Mouse (Mus musculus): ENCODE measurements around the gene Creld1. TPM values are rescaled to one million over a fixed set of nuclear protein-coding genes. Genes with fewer than 3 reads are reported as not detected.

Gene Creld1
- 10 to 100 TPM; 47.5 to 54.4 TPM for total RNA-seq (2021)
- long read RNA-seq, experiment 1, transcript Creld1-201 (10 exons, 2,306 nt): major isoform, 72 of 79 reads
- long read RNA-seq, experiment 1, partial matches to known transcripts: 6 of 79 reads
- long read RNA-seq, experiment 1, other reads (novel, unspliced or antisense): 1 of 79 reads
- long read RNA-seq, experiment 2, transcript Creld1-201 (10 exons, 2,306 nt): major isoform, 67 of 77 reads
- long read RNA-seq, experiment 2, partial matches to known transcripts: 4 of 77 reads
- long read RNA-seq, experiment 2, other reads (novel, unspliced or antisense): 3 of 77 reads

DNA sequence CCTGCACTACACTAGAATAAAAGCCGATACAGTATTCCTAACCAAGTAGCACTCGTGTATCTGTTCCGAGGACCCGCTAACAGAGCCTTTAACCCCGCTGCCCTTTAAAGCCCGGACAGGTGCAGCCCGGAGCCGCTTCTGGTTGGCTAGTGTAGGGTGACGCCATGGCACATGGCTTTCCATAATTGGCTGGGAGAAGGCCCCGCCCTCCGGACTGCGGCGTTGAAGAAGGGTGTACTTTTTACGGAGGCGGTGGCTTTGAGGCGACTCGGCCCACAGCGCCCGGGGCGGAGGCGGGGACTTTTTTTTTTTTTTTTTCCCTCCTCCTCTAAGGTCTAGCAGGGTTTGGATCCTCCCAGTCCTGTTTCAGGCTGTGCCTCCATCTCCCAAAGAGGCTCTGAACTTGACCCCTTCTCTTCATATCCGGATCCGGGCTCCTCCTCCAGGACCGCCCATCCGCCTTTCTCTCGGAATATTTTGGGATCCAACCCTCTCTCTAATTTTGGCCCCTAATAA is at the start of gene Creld1:
Creld1 (plus strand) TSS at position 198 of the 516 bp plus-strand sequence.
- intact Hi-C loops (cut with DNase I): loop anchor here (5.0 kb wide), 2 partner anchors 39 to 41 kb away; partner anchors contain the start of gene Jagn1
- DNase-seq: peak; percentile 97
- Histone ChIP-seq H3K4me3 (peak within 1 kb of the TSS; percentile 81), H3K27ac (peak within 1 kb of the TSS; percentile 98)
- no peak for TF ChIP-seq CTCF (IDR thresholded peaks at IDR 0.05)

DNA sequence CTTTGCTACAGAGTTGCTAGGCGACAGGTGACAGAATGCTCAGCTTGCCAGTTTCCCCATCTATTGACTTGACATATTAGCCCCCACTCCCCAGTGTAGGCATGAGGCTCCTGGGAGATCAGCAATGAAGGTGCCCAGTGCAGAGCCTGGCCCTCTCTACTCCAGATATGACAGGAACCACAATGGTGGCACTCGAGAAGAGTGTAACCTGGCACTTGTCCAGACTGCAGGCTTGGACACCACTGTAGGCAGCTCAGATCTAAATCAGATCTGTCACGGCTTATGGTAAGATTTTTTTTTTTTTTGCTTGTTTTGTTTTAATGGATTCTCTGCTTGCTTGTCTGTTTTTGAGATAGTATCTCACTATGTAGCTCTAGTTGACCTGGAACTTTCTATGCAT is 49.4 kb upstream of the Creld1 start:
- Histone ChIP-seq H3K27ac (no peak overlapping the region), H3K4me3 (no peak overlapping the region)
- no peak for TF ChIP-seq CTCF (IDR thresholded peaks at IDR 0.05)
- no peak for DNase-seq
- intact Hi-C loops (cut with DNase I): no loop called here

DNA sequence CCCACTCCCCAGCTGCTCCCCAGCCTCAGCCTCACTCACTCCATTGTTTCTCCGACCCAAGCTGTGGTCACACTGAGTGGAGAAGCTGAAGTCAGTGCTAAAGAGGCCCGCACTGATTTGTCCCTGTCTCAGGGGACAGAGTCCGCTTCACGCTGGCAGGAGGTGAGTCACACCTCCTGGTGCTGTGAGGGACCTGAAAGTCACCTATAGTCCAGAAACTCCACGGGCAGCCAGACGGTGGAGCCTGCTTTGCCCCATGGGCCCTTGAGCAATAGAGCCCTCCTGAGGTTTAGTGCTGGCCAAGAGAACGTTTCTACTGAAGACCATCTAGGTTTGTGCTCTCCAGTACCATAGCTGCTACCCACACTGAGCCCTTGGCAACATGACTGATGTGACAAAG is 48.4 kb upstream of the Creld1 start:
- DNase-seq: no peak
- intact Hi-C loops (cut with DNase I): no loop called here
- no peak for TF ChIP-seq CTCF (IDR thresholded peaks at IDR 0.05)
- Histone ChIP-seq H3K4me3 (no peak overlapping the region), H3K27ac (no peak overlapping the region)

GRCm38 (mm10) chr6:113435664-113436205 is 47.4 kb upstream of the Creld1 start, which contains the start of gene Cidec:
Cidec (minus strand) TSS chr6:113435760.
- DNase-seq: no peak
- Histone ChIP-seq H3K27ac (no peak within 1 kb of the TSS), H3K4me3 (no peak within 1 kb of the TSS)
- no peak for TF ChIP-seq CTCF (IDR thresholded peaks at IDR 0.05)
- intact Hi-C loops (cut with DNase I): no loop called here

DNA sequence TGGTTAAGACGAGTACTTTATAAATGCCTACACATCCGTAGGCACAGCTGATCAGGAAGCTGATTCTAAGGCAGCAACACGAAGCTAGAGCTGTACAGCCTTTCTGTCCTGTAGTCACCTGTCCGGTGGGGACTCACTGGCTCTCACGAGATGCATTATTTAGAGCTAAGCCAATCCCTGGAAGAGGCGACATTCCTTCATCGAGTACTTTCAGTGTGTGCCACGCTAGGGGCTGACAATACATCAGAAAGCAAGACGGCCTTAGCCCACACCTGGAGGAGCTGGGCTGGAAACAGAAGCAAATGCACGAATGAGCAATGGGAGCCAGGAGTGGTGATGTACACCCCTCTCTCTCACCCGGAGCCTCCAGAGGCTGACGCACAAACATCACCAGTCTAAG is 46.0 kb upstream of the Creld1 start:
- intact Hi-C loops (cut with DNase I): no loop called here
- Histone ChIP-seq H3K4me3 (no peak overlapping the region), H3K27ac (no peak overlapping the region)
- no peak for DNase-seq
- no peak for TF ChIP-seq CTCF (IDR thresholded peaks at IDR 0.05)

DNA sequence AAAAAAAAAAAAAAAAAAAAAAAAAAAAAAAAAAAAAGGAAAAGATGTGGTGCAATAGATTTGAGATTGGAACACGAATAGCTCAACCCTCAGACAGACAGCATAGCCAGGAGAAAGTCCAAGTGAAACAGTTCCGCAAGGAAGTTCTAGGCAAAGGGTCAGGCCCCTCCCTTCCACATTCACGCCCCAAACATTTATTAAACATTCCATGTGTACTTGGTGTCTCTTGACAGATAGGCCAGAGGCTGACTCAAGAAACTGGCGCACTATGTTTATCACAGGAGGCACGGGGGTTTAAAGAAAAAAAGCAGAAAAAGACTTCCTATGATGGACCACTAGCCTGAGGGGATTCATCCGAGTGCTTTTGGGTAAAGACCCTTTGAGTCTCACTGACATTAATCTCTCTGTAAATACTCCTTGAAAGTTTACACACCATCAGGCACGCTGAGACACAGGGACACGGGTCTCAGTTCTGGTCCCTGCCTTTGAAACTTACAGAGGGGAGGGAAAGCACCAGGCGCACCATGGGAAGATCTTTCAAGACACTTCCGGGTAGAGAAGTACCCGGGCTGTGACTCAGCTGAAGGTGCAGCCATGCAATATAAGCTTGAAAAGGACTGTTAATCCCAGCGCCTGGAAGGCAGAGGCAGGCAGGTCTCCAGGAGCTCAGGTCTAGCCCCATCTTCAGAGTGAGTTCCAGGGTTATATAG is 44.2 kb upstream of the Creld1 start:
- TF ChIP-seq CTCF (IDR thresholded peaks at IDR 0.05): no peak
- Histone ChIP-seq H3K4me3 (no peak overlapping the region), H3K27ac (no peak overlapping the region)
- DNase-seq: no peak
- intact Hi-C loops (cut with DNase I): no loop called here

GRCm38 (mm10) chr6:113440686-113441085 is 42.4 kb upstream of the Creld1 start:
- H3K27ac ChIP-seq: no peak overlapping the region
- H3K4me3 ChIP-seq: no peak overlapping the region
- no peak for TF ChIP-seq CTCF (IDR thresholded peaks at IDR 0.05)
- intact Hi-C loops (cut with DNase I): loop anchor here (1.0 to 5.0 kb wide), 3 partner anchors 29 to 242 kb away; partner anchors contain the start of gene Creld1
- no peak for DNase-seq

DNA sequence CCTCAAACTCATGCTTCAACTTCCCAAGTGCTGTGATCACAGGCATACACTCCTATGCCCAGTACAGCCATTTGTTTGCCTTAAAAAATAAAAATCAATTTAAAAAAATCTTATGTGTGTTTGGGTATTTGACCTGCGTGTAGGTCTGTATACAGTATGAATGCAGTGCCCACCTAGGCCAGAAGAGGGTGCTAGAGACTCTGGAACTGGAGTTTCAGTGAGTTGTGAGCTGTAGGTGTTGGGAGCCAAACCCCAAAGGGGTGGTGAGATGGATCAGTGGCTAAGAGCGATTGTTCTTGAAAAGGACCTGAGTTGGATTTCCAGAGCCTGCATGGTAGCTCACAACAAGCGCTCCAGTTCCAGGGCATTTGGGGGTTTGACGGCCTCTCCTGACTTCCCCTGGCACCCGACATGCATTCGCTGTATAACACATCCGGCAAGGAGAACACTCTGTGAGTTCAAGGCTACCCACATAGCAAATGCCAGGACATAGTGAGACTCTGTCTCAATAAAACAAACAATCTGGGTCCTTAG is 41.9 kb upstream of the Creld1 start:
- peak; percentile 84 for TF ChIP-seq CTCF (IDR thresholded peaks at IDR 0.05)
- intact Hi-C loops (cut with DNase I): loop anchor here (1.0 to 5.0 kb wide), 3 partner anchors 28 to 241 kb away; partner anchors contain the start of gene Creld1
- no peak overlapping the region for H3K4me3 ChIP-seq
- no peak overlapping the region for H3K27ac ChIP-seq
- DNase-seq: peak; percentile 79

- no peak for TF ChIP-seq CTCF (IDR thresholded peaks at IDR 0.05)
These were observed 41.0 kb upstream of the Creld1 start for GRCm38 (mm10) chr6:113442087-113442441.

DNA sequence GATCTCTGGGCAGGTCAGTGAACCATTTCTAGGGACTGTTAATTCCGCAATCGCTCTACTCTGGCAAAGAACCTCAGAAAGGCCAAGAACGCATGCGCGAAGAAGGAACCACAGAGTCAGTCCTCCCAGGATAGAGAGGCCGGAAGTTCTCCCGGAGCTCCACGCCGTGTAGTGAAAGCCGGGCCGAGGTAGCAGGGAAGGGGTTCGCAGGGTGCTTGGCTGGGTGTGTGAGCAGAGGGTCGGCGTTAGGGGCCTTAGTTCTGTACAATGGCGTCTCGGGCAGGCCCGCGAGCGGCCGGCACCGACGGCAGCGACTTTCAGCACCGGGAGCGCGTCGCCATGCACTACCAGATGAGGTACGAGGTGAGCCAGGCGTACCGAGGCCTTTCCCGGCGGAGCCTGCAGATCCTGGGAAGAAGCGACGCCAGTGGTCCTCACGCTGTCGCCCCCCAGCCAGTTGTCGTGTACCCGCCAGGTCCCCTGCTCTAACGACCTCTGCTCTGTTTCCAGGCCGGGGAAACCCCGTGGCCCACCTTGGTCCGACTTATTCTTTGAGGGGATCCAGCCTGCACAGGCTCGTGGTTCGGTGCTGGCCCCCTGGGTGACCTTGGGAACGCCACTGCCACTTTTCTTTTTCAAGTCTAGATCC is 40.5 kb upstream of the Creld1 start, which contains the start of gene Jagn1:
Jagn1 (plus strand) TSS at position 128 of the 649 bp plus-strand sequence.
- DNase-seq: peak; percentile 92
- peak within 1 kb of the TSS; percentile 91 for H3K27ac ChIP-seq
- H3K4me3 ChIP-seq: peak within 1 kb of the TSS; percentile 88
- TF ChIP-seq CTCF (IDR thresholded peaks at IDR 0.05): no peak
- intact Hi-C loops (cut with DNase I): loop anchor here (2.0 to 5.0 kb wide), 3 partner anchors 22 to 240 kb away; partner anchors contain the start of gene Creld1

More at GRCm38 (mm10) chr6:113442087-113442441, 41.0 kb upstream of the Creld1 start:
- peak overlapping the region; percentile 88 for H3K4me3 ChIP-seq
- H3K27ac ChIP-seq: peak overlapping the region; percentile 91
- no peak for DNase-seq
- intact Hi-C loops (cut with DNase I): loop anchor here (2.0 to 5.0 kb wide), 3 partner anchors 21 to 240 kb away; partner anchors contain the start of gene Creld1

- peak overlapping the region; percentile 91 for H3K27ac ChIP-seq
- intact Hi-C loops (cut with DNase I): loop anchor here (2.0 to 5.0 kb wide), 3 partner anchors 22 to 239 kb away; partner anchors contain the start of gene Creld1
- DNase-seq: no peak
- H3K4me3 ChIP-seq: peak overlapping the region; percentile 88
- TF ChIP-seq CTCF (IDR thresholded peaks at IDR 0.05): peak; percentile 25; the same call in 1 of the 2 replicates
These were observed 40.0 kb upstream of the Creld1 start for GRCm38 (mm10) chr6:113443091-113443490.
